Mouse (Mus musculus) heart, embryonic 14.5 days (tissue): ENCODE measurements at regions not wholly inside any gene's neighbourhood (a gene's known extent, or its start where the extent isn't known, plus 50 kb on each side); places are given as distances from the start of the nearest gene placed in this dataset.
A peak's percentile ranks its signal among the peaks of the same experiment; 100 is the strongest.

ENCODE experiments used
- ATAC-seq: fragments of 200-750 bp; cut with Nextera tagmentation; 2 replicates; pipeline ENCODE4 v1.8.0; 2017; ENCODE audit warnings: low read depth, moderate TSS enrichment; ENCODE audit not compliant: insufficient number of reproducible peaks, insufficient read depth, low FRiP score
- H3K27ac ChIP-seq, 2 experiments: fragments of 200-500 bp in 1 of 2; fragments of 300-500 bp in 1 of 2; sonication (generic) in 1 of 2; replicated peaks in 1 of 2; 2 replicates each; pipeline ENCODE4 v1.5.1; 2012 to 2014; ENCODE audit warnings: low read depth in 2 of 2, low read length in 2 of 2, control low read depth in 1 of 2, mild to moderate bottlenecking in 1 of 2, mixed read lengths in 1 of 2; ENCODE audit not compliant: control insufficient read depth in 1 of 2, insufficient read depth in 1 of 2
- H3K27me3 ChIP-seq: fragments of 300-500 bp; sonication (generic); 2 replicates; pipeline ENCODE4 v1.6.1; 2014; ENCODE audit warnings: mild to moderate bottlenecking, low read length, control low read depth; ENCODE audit not compliant: control insufficient read depth, insufficient read depth
- H3K36me3 ChIP-seq: fragments of 300-500 bp; sonication (generic); 2 replicates; pipeline ENCODE4 v1.6.1; 2014; ENCODE audit warnings: mild to moderate bottlenecking, control low read depth, low read length, mixed read lengths; ENCODE audit not compliant: control insufficient read depth, insufficient read depth
- H3K4me1 ChIP-seq, 2 experiments: fragments of 200-500 bp in 1 of 2; fragments of 300-500 bp in 1 of 2; sonication (generic) in 1 of 2; 2 replicates each; pipeline ENCODE4 v1.6.1; 2012 to 2014; ENCODE audit warnings: low read length in 2 of 2, control low read depth in 1 of 2, mixed read lengths in 1 of 2; ENCODE audit not compliant: control insufficient read depth in 2 of 2, insufficient read depth in 2 of 2
- H3K4me2 ChIP-seq: fragments of 300-500 bp; sonication (generic); 2 replicates; pipeline ENCODE4 v1.6.1; 2014; ENCODE audit warnings: mild to moderate bottlenecking, low read length
- H3K4me3 ChIP-seq, 2 experiments: fragments of 200-500 bp in 1 of 2; fragments of 300-500 bp in 1 of 2; sonication (generic) in 1 of 2; 2 replicates each; pipeline ENCODE4 v1.5.1; 2012 to 2014; ENCODE audit warnings: low read length in 2 of 2, mild to moderate bottlenecking in 2 of 2, control low read depth in 1 of 2, low read depth in 1 of 2, moderate library complexity in 1 of 2; ENCODE audit not compliant: control insufficient read depth in 1 of 2, insufficient read depth in 1 of 2
- H3K9ac ChIP-seq: fragments of 300-500 bp; sonication (generic); 2 replicates; pipeline ENCODE4 v1.6.1; 2014; ENCODE audit warnings: mild to moderate bottlenecking, low read length
- H3K9me3 ChIP-seq: fragments of 300-500 bp; sonication (generic); 2 replicates; pipeline ENCODE4 v1.6.1; 2016; ENCODE audit warnings: low read length, control low read depth; ENCODE audit not compliant: control insufficient read depth
- WGBS: fragments of 180-500 bp; shearing (Covaris S2); extraction: QIAGEN DNeasy Blood & Tissue Kit; methylation state at CpG from one replicate; pipeline ENCODE4 v1.1.7; 2014; 5-methylcytosine and 5-hydroxymethylcytosine counted together

DNA sequence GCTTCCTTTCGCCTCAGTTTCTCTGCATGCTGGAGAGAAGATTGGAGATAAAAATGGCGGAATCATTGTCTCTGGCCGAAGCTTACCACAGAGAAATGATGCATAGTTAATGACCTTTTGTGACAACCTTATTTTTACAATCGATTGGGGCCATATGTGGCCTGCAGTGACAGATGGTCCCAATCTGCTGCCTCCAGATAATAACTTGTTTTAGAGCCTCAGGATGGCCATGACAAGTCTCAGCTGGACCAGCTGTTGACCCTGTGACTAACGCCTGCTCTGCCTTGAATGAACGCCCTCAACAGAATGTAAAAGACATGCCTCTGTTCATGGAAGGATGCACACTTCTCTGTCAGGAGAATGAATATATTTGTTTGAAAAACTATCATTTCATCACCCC, 163.6 kb downstream of the Phlda1 start:
- no peaks in the 10 kb centered on the region; the same call in 1 of the 2 replicates for H3K27me3 ChIP-seq
- 68% methylated on average over 6 of the region's 6 CpGs for WGBS
- no peak overlapping the region for H3K27ac ChIP-seq
- H3K4me2 ChIP-seq = no peak overlapping the region
- H3K4me1 ChIP-seq = peaks cover 10 to 18% of the 10 kb centered on the region in 2 experiments; a peak in 3 of 4 replicates
- H3K9me3 ChIP-seq = no peaks in the 10 kb centered on the region
- H3K36me3 ChIP-seq = no peaks in the 10 kb centered on the region
- no peak overlapping the region for H3K9ac ChIP-seq
- no peak overlapping the region for H3K4me3 ChIP-seq
- ATAC-seq = no peak

DNA sequence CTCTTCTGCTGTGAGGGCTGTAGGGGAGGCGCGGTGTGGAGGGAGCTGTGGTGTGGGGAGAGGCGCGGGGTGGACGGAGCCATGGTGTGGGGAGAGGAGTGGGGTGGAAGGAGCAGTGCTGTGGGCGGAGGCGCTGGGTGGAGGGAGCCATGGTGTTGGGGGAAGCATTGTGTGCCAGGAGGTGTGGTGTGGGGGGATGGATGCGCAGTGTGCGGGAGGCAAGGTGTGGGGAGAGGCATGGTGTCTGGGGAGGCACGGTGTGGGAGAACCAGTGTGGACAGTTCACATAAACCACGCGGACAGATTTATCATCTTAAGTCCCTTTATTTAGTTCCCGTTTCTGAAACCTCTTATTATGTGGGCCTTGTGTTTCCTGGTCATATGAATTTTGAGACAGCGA, 164.6 kb downstream of the Phlda1 start:
- H3K4me1 ChIP-seq = peaks cover 10 to 18% of the 10 kb centered on the region in 2 experiments; a peak in 3 of 4 replicates
- no peak overlapping the region for H3K4me2 ChIP-seq
- no peaks in the 10 kb centered on the region for H3K9me3 ChIP-seq
- H3K36me3 ChIP-seq = no peaks in the 10 kb centered on the region
- no peak overlapping the region for H3K4me3 ChIP-seq
- 75% methylated on average over 14 of the region's 14 CpGs for WGBS
- peak overlapping the region; percentile 10 to 33; a peak in 1 of 4 replicates for H3K27ac ChIP-seq
- H3K9ac ChIP-seq = no peak overlapping the region
- ATAC-seq = 0 out of 2 replicates have a peak, but pooled peaks have one; percentile 41
- H3K27me3 ChIP-seq = no peaks in the 10 kb centered on the region; the same call in 1 of the 2 replicates

DNA sequence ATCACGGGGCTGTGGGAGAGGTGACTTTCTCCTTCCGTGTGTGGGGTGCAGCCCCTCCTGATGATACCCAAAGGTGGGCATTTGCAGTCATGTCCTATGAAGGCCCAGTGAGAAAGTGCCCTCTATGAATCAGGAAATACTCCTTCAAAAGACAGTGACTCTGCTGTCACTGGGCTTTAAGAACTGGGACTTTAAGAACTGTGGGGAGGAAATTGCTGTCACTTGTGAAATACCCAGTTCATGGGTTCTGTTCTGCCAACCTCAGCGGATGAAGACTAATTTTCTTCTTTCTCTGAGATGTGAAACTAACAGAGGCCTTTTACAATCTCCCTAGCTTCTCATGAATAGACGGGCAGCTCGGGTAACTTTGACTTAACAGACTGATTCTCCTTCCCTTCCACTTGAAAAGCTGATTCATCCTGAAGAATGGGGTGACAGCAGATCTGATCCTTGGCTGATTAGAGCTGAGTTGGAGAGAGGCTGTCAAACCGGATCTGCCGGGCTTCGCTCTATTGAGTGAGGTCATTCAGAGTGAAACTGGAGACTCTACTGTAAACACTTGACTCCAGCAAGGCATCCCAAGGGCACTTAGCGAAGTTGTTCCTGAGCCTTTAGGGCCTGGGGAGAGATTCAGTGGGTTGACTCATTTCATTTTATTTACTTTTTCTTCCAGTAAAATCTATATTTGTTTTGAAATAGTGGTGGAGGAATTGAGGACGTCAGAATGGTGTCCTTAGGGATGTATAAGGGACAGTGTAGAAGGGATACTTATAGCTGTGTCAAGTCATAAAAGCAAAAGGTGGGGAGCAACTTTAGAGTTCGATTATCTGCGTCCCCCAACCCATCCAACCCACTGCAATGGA, 166.6 kb downstream of the Phlda1 start:
- Histone ChIP-seq H3K27me3 (no peaks in the 10 kb centered on the region), H3K4me2 (no peak overlapping the region), H3K27ac (no peak overlapping the region), H3K4me3 (no peak overlapping the region), H3K9me3 (no peaks in the 10 kb centered on the region), H3K36me3 (no peaks in the 10 kb centered on the region), H3K9ac (no peak overlapping the region), H3K4me1 (peaks cover 16 to 25% of the 10 kb centered on the region in 2 experiments)
- 35% methylated on average over 12 of the region's 12 CpGs for WGBS
- no peak for ATAC-seq

DNA sequence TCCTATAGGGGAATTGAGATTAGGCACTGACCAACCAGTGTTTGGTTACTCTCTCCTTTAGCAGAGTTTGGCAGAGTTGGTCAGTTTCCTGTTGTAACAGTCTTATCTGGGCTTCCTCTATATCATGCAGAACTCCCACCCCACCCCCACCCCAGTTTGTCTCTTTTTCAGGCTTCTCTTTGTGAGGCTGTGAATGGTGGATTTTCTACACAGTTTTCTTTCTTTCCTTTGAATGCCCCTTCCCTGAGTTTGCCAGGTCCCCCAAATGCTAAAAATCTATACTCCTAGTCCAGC, 167.2 kb downstream of the Phlda1 start:
- Histone ChIP-seq H3K9ac (no peak overlapping the region), H3K27ac (no peak overlapping the region), H3K9me3 (no peaks in the 10 kb centered on the region), H3K4me2 (no peak overlapping the region), H3K4me1 (peaks cover 16 to 25% of the 10 kb centered on the region in 2 experiments), H3K4me3 (no peak overlapping the region), H3K27me3 (no peaks in the 10 kb centered on the region), H3K36me3 (no peaks in the 10 kb centered on the region)
- no peak for ATAC-seq

DNA sequence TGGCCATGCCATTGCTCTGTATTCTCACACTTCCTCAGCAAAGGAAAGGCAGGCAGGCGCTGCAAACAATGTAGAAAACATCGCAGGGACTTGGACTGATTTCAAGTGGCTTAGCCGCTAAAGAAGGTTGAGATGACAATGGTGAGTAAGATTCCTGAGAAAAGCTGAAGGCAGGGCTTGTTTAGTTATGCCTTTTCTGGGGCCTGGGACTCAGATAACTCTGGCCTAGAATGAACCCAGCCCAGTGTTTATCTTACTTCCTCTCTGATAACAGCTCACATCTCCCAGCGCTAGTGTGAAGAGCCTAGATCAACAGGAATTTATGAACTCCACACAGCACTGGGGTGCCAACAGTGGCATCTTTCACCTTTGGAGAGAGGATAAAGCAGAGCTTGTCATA, 170.2 kb downstream of the Phlda1 start:
- peak; percentile 68; the same call in 1 of the 2 replicates for ATAC-seq

DNA sequence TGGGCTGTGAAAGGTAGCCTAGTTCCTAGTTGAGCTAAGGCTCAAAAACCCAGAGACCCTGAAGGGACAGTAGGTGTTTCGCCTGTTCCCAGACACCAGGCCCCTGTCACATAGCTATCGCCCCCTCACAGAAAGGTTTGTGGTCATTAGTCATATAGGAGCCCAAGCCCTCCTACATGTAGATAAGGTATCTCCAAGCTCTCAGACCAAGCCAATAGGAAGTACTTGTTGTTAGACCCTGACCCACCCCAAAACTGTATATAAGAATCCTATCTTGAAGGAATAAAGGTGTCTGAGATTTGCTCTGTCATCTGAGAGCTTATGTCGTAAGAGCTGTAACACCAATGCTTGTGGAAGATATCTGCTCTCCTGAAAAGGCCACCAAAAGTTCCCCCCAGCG, 174.8 kb downstream of the Phlda1 start:
- Histone ChIP-seq H3K4me3 (no peak overlapping the region), H3K27me3 (no peaks in the 10 kb centered on the region), H3K27ac (no peak overlapping the region), H3K36me3 (no peaks in the 10 kb centered on the region), H3K9me3 (no peaks in the 10 kb centered on the region), H3K4me1 (peaks cover 7 to 14% of the 10 kb centered on the region in 2 experiments), H3K9ac (no peak overlapping the region), H3K4me2 (no peak overlapping the region)
- WGBS = 67% methylated on average over 4 of the region's 4 CpGs
- no peak for ATAC-seq

More for the DNA sequence above, 170.2 kb downstream of the Phlda1 start:
- Histone ChIP-seq H3K27ac (peak overlapping the region; percentile 0 to 10; a peak in 1 of 4 replicates), H3K4me1 (peaks cover 13 to 29% of the 10 kb centered on the region in 2 experiments), H3K4me3 (no peak overlapping the region), H3K36me3 (no peaks in the 10 kb centered on the region), H3K9me3 (no peaks in the 10 kb centered on the region), H3K9ac (no peak overlapping the region), H3K27me3 (no peaks in the 10 kb centered on the region), H3K4me2 (peak overlapping the region; percentile 14)
- under 1% methylated on average over 4 of the region's 4 CpGs for WGBS

DNA sequence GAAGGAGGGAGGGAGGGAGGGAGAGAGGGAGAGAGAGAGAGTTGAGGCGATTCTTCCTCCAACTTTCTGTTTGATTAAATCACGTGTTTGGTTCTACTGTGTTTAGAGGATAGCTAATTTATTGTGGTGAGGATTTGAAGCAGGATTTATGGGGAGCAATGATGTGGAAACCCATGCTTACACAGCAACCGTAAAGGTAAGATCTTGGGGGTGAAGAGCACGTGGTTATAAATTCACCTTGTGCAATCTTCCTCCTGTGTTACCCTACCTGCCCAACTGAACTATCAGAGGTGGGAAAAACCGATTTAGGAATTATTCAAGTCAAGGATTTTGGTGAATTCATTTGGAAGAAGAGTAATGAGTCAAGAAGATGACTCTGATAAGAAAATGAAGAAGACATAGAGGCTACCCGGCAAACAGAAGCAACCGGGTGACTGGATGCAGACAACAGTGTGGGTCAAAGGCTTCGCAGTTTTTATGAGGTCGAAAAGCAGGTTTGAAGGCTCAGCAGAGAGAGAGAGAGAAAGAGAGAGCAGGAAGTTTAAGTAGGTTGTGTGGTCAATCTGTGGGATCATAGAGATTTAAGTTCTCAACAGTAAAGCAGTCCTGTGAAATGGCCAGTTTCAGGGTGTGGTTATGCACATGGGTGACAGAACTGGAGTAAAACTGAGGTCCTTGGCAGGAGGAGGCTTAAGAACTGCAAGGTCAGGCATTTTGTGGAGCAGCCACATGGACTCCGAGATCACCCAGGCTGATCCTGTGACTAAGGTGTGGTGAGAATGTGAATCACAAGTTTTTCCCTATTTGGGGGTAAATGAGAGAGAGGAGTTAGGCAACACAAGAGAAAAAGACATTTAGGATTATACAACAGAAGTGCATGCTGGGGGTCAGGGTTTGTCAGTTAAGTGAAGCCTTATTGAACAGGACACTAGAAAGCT, 178.6 kb downstream of the Phlda1 start:
- H3K4me1 ChIP-seq = peaks cover 2 to 4% of the 10 kb centered on the region in 2 experiments; a peak in 2 of 4 replicates
- H3K27ac ChIP-seq = no peak overlapping the region
- H3K9me3 ChIP-seq = no peaks in the 10 kb centered on the region
- H3K4me2 ChIP-seq = no peak overlapping the region
- H3K9ac ChIP-seq = no peak overlapping the region
- no peak for ATAC-seq
- no peaks in the 10 kb centered on the region for H3K27me3 ChIP-seq
- no peaks in the 10 kb centered on the region for H3K36me3 ChIP-seq
- no peak overlapping the region for H3K4me3 ChIP-seq
- WGBS = 82% methylated on average over 10 of the region's 10 CpGs
